Mouse (Mus musculus): ENCODE measurements around the gene Nmnat3. TPM values are rescaled to one million over a fixed set of nuclear protein-coding genes. Genes with fewer than 3 reads are reported as not detected.

Nmnat3 gene
- total RNA-seq, 1 experiment: 0.62 TPM

GRCm38 (mm10) chr9:98415427-98415826 is 128.2 kb downstream of the Nmnat3 start:
- Histone ChIP-seq H3K36me3 (ENCODE audit: control insufficient read depth, insufficient read depth, low read length, poor library complexity, severe bottlenecking) (no peaks in the 10 kb centered on the region), H3K27ac (ENCODE audit: insufficient read depth, low read depth, low read length, poor library complexity, severe bottlenecking) (no peak overlapping the region), H3K9ac (ENCODE audit: insufficient read depth, low read depth, low read length, poor library complexity, severe bottlenecking) (no peak overlapping the region), H3K4me3 (ENCODE audit: insufficient read depth in 1 of 2, low read depth in 1 of 2, low read length in 2 of 2, poor library complexity in 1 of 2, severe bottlenecking in 1 of 2) (no peak overlapping the region), H3K9me3 (ENCODE audit: control insufficient read depth, insufficient read depth, low read depth, low read length) (no peaks in the 10 kb centered on the region), H3K4me1 (ENCODE audit: control insufficient read depth in 2 of 2, insufficient read depth in 2 of 2, low read length in 2 of 2, poor library complexity in 1 of 2) (no peaks in the 10 kb centered on the region)
- TF ChIP-seq CHD2 (IDR thresholded peaks at IDR 0.05; ENCODE audit: low read depth, low read length) (no peak), HCFC1 (IDR thresholded peaks at IDR 0.05; ENCODE audit: borderline replicate concordance, insufficient read depth, low read length) (no peak), MAFK (IDR thresholded peaks at IDR 0.05; ENCODE audit: insufficient read depth, low read depth, low read length) (no peak), ZC3H11A (IDR thresholded peaks at IDR 0.05; ENCODE audit: borderline replicate concordance, low read depth, low read length) (no peak), ZNF384 (IDR thresholded peaks at IDR 0.05; ENCODE audit: low read depth, low read length) (no peak)
- DNase-seq (ENCODE audit: low read depth, low spot score): no peak
- in situ Hi-C loops (cut with MboI; ENCODE audit: low sequenced_read_pairs in 2 of 2, unreplicated experiment in 2 of 2): no loop called here

GRCm38 (mm10) chr9:98417919-98418318 is 130.7 kb downstream of the Nmnat3 start:
- DNase-seq (ENCODE audit: low read depth, low spot score): no peak
- H3K4me3 ChIP-seq (ENCODE audit: insufficient read depth in 1 of 2, low read depth in 1 of 2, low read length in 2 of 2, poor library complexity in 1 of 2, severe bottlenecking in 1 of 2): no peak overlapping the region
- H3K36me3 ChIP-seq (ENCODE audit: control insufficient read depth, insufficient read depth, low read length, poor library complexity, severe bottlenecking): no peaks in the 10 kb centered on the region
- in situ Hi-C loops (cut with MboI; ENCODE audit: low sequenced_read_pairs in 2 of 2, unreplicated experiment in 2 of 2): no loop called here
- H3K27ac ChIP-seq (ENCODE audit: insufficient read depth, low read depth, low read length, poor library complexity, severe bottlenecking): no peak overlapping the region
- TF ChIP-seq ZNF384 (IDR thresholded peaks at IDR 0.05; ENCODE audit: low read depth, low read length) (no peak), ZC3H11A (IDR thresholded peaks at IDR 0.05; ENCODE audit: borderline replicate concordance, low read depth, low read length) (0 out of 2 replicates have a peak, but pooled peaks have one; percentile 29)
- no peaks in the 10 kb centered on the region for H3K4me1 ChIP-seq (ENCODE audit: control insufficient read depth in 2 of 2, insufficient read depth in 2 of 2, low read length in 2 of 2, poor library complexity in 1 of 2)
- no peak overlapping the region for H3K9ac ChIP-seq (ENCODE audit: insufficient read depth, low read depth, low read length, poor library complexity, severe bottlenecking)
- H3K9me3 ChIP-seq (ENCODE audit: control insufficient read depth, insufficient read depth, low read depth, low read length): no peaks in the 10 kb centered on the region

GRCm38 (mm10) chr9:98418346-98418745 is 131.1 kb downstream of the Nmnat3 start:
- no peaks in the 10 kb centered on the region for H3K4me1 ChIP-seq (ENCODE audit: control insufficient read depth in 2 of 2, insufficient read depth in 2 of 2, low read length in 2 of 2, poor library complexity in 1 of 2)
- no peak for TF ChIP-seq HCFC1 (IDR thresholded peaks at IDR 0.05; ENCODE audit: borderline replicate concordance, insufficient read depth, low read length)
- TF ChIP-seq MAFK (IDR thresholded peaks at IDR 0.05; ENCODE audit: insufficient read depth, low read depth, low read length): no peak
- TF ChIP-seq CHD2 (IDR thresholded peaks at IDR 0.05; ENCODE audit: low read depth, low read length): no peak
- TF ChIP-seq ZNF384 (IDR thresholded peaks at IDR 0.05; ENCODE audit: low read depth, low read length): no peak
- no peak for TF ChIP-seq ZC3H11A (IDR thresholded peaks at IDR 0.05; ENCODE audit: borderline replicate concordance, low read depth, low read length)
- no peaks in the 10 kb centered on the region for H3K36me3 ChIP-seq (ENCODE audit: control insufficient read depth, insufficient read depth, low read length, poor library complexity, severe bottlenecking)
- no peaks in the 10 kb centered on the region for H3K9me3 ChIP-seq (ENCODE audit: control insufficient read depth, insufficient read depth, low read depth, low read length)
- no peak overlapping the region for H3K9ac ChIP-seq (ENCODE audit: insufficient read depth, low read depth, low read length, poor library complexity, severe bottlenecking)
- H3K4me3 ChIP-seq (ENCODE audit: insufficient read depth in 1 of 2, low read depth in 1 of 2, low read length in 2 of 2, poor library complexity in 1 of 2, severe bottlenecking in 1 of 2): no peak overlapping the region
- in situ Hi-C loops (cut with MboI; ENCODE audit: low sequenced_read_pairs in 2 of 2, unreplicated experiment in 2 of 2): no loop called here
- DNase-seq (ENCODE audit: low read depth, low spot score): no peak
- no peak overlapping the region for H3K27ac ChIP-seq (ENCODE audit: insufficient read depth, low read depth, low read length, poor library complexity, severe bottlenecking)

GRCm38 (mm10) chr9:98420666-98421065 is 133.4 kb downstream of the Nmnat3 start:
- no peak overlapping the region for H3K4me3 ChIP-seq (ENCODE audit: insufficient read depth in 1 of 2, low read depth in 1 of 2, low read length in 2 of 2, poor library complexity in 1 of 2, severe bottlenecking in 1 of 2)
- H3K9ac ChIP-seq (ENCODE audit: insufficient read depth, low read depth, low read length, poor library complexity, severe bottlenecking): no peak overlapping the region
- peaks cover 1 to 6% of the 10 kb centered on the region in 2 experiments; a peak in 2 of 4 replicates for H3K4me1 ChIP-seq (ENCODE audit: control insufficient read depth in 2 of 2, insufficient read depth in 2 of 2, low read length in 2 of 2, poor library complexity in 1 of 2)
- DNase-seq (ENCODE audit: low read depth, low spot score): no peak
- H3K9me3 ChIP-seq (ENCODE audit: control insufficient read depth, insufficient read depth, low read depth, low read length): no peaks in the 10 kb centered on the region
- no peak overlapping the region for H3K27ac ChIP-seq (ENCODE audit: insufficient read depth, low read depth, low read length, poor library complexity, severe bottlenecking)
- TF ChIP-seq ZC3H11A (IDR thresholded peaks at IDR 0.05; ENCODE audit: borderline replicate concordance, low read depth, low read length) (no peak), CHD2 (IDR thresholded peaks at IDR 0.05; ENCODE audit: low read depth, low read length) (no peak), ZNF384 (IDR thresholded peaks at IDR 0.05; ENCODE audit: low read depth, low read length) (no peak), MAFK (IDR thresholded peaks at IDR 0.05; ENCODE audit: insufficient read depth, low read depth, low read length) (no peak), HCFC1 (IDR thresholded peaks at IDR 0.05; ENCODE audit: borderline replicate concordance, insufficient read depth, low read length) (no peak)
- H3K36me3 ChIP-seq (ENCODE audit: control insufficient read depth, insufficient read depth, low read length, poor library complexity, severe bottlenecking): no peaks in the 10 kb centered on the region
- in situ Hi-C loops (cut with MboI; ENCODE audit: low sequenced_read_pairs in 2 of 2, unreplicated experiment in 2 of 2): loop anchor here in 1 of 2 experiments (10.0 kb wide), 1 partner anchor 114 kb away; no protein-coding TSS in a partner anchor

- no peak for DNase-seq (ENCODE audit: low read depth, low spot score)
- in situ Hi-C loops (cut with MboI; ENCODE audit: low sequenced_read_pairs in 2 of 2, unreplicated experiment in 2 of 2): loop anchor here in 1 of 2 experiments (10.0 kb wide), 1 partner anchor 113 kb away; no protein-coding TSS in a partner anchor
- Histone ChIP-seq H3K9me3 (ENCODE audit: control insufficient read depth, insufficient read depth, low read depth, low read length) (no peaks in the 10 kb centered on the region), H3K27ac (ENCODE audit: insufficient read depth, low read depth, low read length, poor library complexity, severe bottlenecking) (no peak overlapping the region), H3K9ac (ENCODE audit: insufficient read depth, low read depth, low read length, poor library complexity, severe bottlenecking) (no peak overlapping the region), H3K4me3 (ENCODE audit: insufficient read depth in 1 of 2, low read depth in 1 of 2, low read length in 2 of 2, poor library complexity in 1 of 2, severe bottlenecking in 1 of 2) (no peak overlapping the region), H3K36me3 (ENCODE audit: control insufficient read depth, insufficient read depth, low read length, poor library complexity, severe bottlenecking) (no peaks in the 10 kb centered on the region), H3K4me1 (ENCODE audit: control insufficient read depth in 2 of 2, insufficient read depth in 2 of 2, low read length in 2 of 2, poor library complexity in 1 of 2) (peaks cover 1 to 10% of the 10 kb centered on the region in 2 experiments; a peak in 2 of 4 replicates)
- TF ChIP-seq HCFC1 (IDR thresholded peaks at IDR 0.05; ENCODE audit: borderline replicate concordance, insufficient read depth, low read length): no peak
- no peak for TF ChIP-seq ZC3H11A (IDR thresholded peaks at IDR 0.05; ENCODE audit: borderline replicate concordance, low read depth, low read length)
- TF ChIP-seq CHD2 (IDR thresholded peaks at IDR 0.05; ENCODE audit: low read depth, low read length): no peak
- TF ChIP-seq ZNF384 (IDR thresholded peaks at IDR 0.05; ENCODE audit: low read depth, low read length): no peak
- TF ChIP-seq MAFK (IDR thresholded peaks at IDR 0.05; ENCODE audit: insufficient read depth, low read depth, low read length): no peak
These were observed 134.7 kb downstream of the Nmnat3 start for GRCm38 (mm10) chr9:98421903-98422302.
